Mouse (Mus musculus) hindbrain, embryonic 12.5 days (tissue): ENCODE results near the gene Gse1. TPM values are rescaled to one million over a fixed set of nuclear protein-coding genes. Genes with fewer than 3 reads are reported as not detected.

Experiments used
- ATAC-seq: fragments of 200-750 bp; cut with Nextera tagmentation; 2 replicates; pipeline ENCODE4 v1.8.0; 2017; ENCODE audit warnings: moderate TSS enrichment; ENCODE audit not compliant: low FRiP score
- H3K27ac ChIP-seq: fragments of 300-500 bp; sonication (generic); 2 replicates; pipeline ENCODE4 v1.5.1; 2016; ENCODE audit warnings: mild to moderate bottlenecking
- H3K27me3 ChIP-seq: fragments of 300-500 bp; sonication (generic); 2 replicates; pipeline ENCODE4 v1.6.1; 2016; ENCODE audit warnings: mild to moderate bottlenecking
- H3K36me3 ChIP-seq: fragments of 300-500 bp; sonication (generic); 2 replicates; pipeline ENCODE4 v1.6.1; 2016; ENCODE audit warnings: mild to moderate bottlenecking
- H3K4me1 ChIP-seq: fragments of 300-500 bp; sonication (generic); 2 replicates; pipeline ENCODE4 v1.6.1; 2016
- H3K4me2 ChIP-seq: fragments of 300-500 bp; sonication (generic); replicated peaks from 2 replicates; pipeline ENCODE4 v1.6.1; 2016; ENCODE audit warnings: mild to moderate bottlenecking
- H3K4me3 ChIP-seq: fragments of 300-500 bp; sonication (generic); 2 replicates; pipeline ENCODE4 v1.5.1; 2016; ENCODE audit warnings: mild to moderate bottlenecking
- H3K9ac ChIP-seq: fragments of 300-500 bp; sonication (generic); 2 replicates; pipeline ENCODE4 v1.6.1; 2016; ENCODE audit warnings: mild to moderate bottlenecking, moderate library complexity
- H3K9me3 ChIP-seq: fragments of 300-500 bp; sonication (generic); replicated peaks from 2 replicates; pipeline ENCODE4 v1.6.1; 2016; ENCODE audit warnings: mild to moderate bottlenecking
- WGBS: fragments of 180-500 bp; shearing (Covaris S2); methylation state at CpG from one replicate; pipeline ENCODE4 v1.1.7; 2016; 5-methylcytosine and 5-hydroxymethylcytosine counted together
- polyA plus RNA-seq: library from polyadenylated mRNA; unstranded; fragments of >200 nt; fragmentation: Nextera tagmentation; extraction: Ambion mirVana; gene quantifications from 2 replicates; pipeline ENCODE4 v1.2.1, GENCODE M21; 2016

Gse1 gene
- polyA plus RNA-seq, 1 experiment from 2014 or later = 24.0 TPM

GRCm38 (mm10) chr8:120573866-120574265 lies 345.6 kb downstream of the Gse1 start:
- Histone ChIP-seq H3K36me3 (peaks cover 96% of the 10 kb centered on the region), H3K4me1 (peaks cover 38% of the 10 kb centered on the region), H3K27me3 (no peaks in the 10 kb centered on the region), H3K27ac (peak overlapping the region; percentile 23; the same call in 1 of the 2 replicates), H3K4me2 (no peak overlapping the region), H3K9me3 (no peaks in the 10 kb centered on the region), H3K4me3 (no peak overlapping the region), H3K9ac (no peak overlapping the region)
- ATAC-seq = no peak
- 53% methylated on average over 11 of the region's 11 CpGs for WGBS

DNA sequence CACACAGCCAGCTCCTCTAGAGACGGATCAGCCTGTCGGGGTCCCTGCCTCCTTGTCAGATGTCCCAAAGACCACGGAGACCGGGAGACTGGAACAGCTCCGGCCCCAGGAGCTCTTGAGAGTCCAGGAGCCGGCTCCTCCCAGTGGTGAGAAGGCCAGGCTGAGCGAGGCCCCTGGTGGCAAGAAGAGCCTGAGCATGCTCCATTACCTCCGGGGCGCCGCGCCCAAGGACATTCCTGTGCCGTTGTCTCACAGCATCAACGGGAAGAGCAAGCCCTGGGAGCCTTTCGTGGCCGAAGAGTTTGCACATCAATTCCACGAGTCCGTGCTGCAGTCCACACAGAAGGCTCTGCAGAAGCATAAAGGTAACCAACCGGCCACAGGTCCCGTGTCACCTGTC lies 346.7 kb downstream of the Gse1 start:
- Histone ChIP-seq H3K4me3 (no peak overlapping the region), H3K4me1 (peaks cover 36% of the 10 kb centered on the region), H3K9ac (no peak overlapping the region), H3K27ac (no peak overlapping the region), H3K27me3 (no peaks in the 10 kb centered on the region), H3K9me3 (no peaks in the 10 kb centered on the region), H3K4me2 (no peak overlapping the region), H3K36me3 (peaks cover 95% of the 10 kb centered on the region)
- ATAC-seq = no peak
- WGBS = 79% methylated on average over 19 of the region's 19 CpGs

DNA sequence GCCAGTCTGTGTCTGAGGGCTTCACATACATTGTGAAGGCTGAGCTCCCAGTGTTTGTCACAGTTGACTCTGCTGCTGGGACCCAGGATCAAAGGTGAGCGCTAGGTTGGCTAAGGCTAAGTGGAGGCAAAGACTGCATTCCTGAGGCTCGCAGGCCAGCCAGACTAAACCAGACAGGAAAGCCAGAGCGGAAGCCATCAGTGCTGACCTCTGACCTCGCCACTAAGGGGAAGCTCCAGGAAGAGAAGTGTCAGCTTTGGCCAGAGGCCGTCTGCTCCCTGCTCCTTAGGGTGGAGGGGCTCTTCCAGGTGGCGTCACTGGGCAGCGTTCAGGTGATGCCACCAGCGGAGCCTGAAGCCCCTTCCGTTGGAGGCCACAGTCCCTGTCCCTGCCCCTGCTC lies 347.5 kb downstream of the Gse1 start:
- 0 out of 2 replicates have a peak overlapping the region, but pooled peaks have one; percentile 9 for H3K27ac ChIP-seq
- no peaks in the 10 kb centered on the region for H3K9me3 ChIP-seq
- no peak for ATAC-seq
- peaks cover 29% of the 10 kb centered on the region for H3K4me1 ChIP-seq
- H3K9ac ChIP-seq = no peak overlapping the region
- WGBS = 60% methylated on average over 9 of the region's 9 CpGs
- no peak overlapping the region for H3K4me2 ChIP-seq
- no peak overlapping the region for H3K4me3 ChIP-seq
- no peaks in the 10 kb centered on the region for H3K27me3 ChIP-seq
- peaks cover 98% of the 10 kb centered on the region for H3K36me3 ChIP-seq

DNA sequence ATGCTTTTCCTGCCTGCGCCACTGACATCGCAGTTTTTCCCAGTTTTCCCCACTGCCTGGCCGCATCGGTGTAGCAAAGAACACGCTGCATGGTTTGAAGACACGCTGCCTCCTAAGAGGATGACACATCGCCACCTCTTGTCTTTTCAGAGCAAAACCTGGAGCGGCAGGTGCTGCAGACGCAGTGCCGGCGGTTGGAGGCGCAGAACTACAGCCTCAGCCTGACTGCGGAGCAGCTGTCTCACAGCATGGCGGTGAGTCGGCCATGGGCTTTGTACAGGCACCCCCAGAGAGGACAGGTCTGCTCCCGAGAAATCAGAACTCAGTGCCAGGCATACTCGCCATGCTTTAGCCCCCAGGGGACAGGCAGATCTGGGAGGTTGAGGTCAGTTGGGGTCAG lies 349.6 kb downstream of the Gse1 start:
- Histone ChIP-seq H3K9me3 (no peaks in the 10 kb centered on the region), H3K36me3 (peaks cover 91% of the 10 kb centered on the region), H3K9ac (no peak overlapping the region), H3K4me1 (peaks cover 27% of the 10 kb centered on the region), H3K27ac (peak overlapping the region; percentile 3; the same call in 1 of the 2 replicates), H3K4me2 (no peak overlapping the region), H3K4me3 (no peak overlapping the region), H3K27me3 (no peaks in the 10 kb centered on the region)
- 81% methylated on average over 17 of the region's 17 CpGs for WGBS
- ATAC-seq = no peak

DNA sequence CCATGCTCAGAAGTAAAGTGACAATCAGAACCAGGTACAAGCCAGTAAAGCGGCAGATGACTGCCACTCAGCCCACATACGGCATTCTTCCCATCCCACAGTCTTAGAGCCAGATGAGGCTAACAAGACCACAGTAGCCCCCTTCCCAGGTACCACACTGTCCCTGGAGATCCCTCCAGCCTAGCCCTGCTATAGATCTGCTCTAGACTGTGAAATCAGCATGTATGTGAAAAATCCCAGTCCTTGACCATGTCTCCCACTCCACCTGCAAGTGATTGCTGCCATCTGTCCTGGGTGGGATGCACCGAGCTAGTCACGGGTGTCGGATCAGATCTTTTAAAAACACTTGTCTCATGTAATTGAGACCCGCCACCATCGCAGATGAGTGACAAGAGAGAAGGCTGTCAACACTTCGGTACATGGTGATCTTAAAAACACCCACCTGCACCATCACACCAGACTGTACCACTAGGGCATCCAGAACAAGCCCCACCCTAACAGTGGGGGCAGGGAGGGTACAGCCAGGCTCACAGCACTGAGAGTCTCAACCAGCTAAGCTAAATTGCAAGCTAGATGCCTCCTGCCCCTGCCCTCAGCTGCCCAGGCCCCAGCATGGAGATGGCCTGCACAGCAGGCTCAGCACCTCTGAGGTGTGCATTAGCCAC lies 352.2 kb downstream of the Gse1 start:
- Histone ChIP-seq H3K27me3 (no peaks in the 10 kb centered on the region), H3K4me3 (no peak overlapping the region), H3K9me3 (no peaks in the 10 kb centered on the region), H3K4me1 (peaks cover 11% of the 10 kb centered on the region; the same call in 1 of the 2 replicates), H3K4me2 (no peak overlapping the region), H3K9ac (no peak overlapping the region), H3K27ac (no peak overlapping the region), H3K36me3 (peaks cover 74% of the 10 kb centered on the region)
- ATAC-seq = no peak
- 86% methylated on average over 8 of the region's 8 CpGs for WGBS

- Histone ChIP-seq H3K27ac (0 out of 2 replicates have a peak overlapping the region, but pooled peaks have one; percentile 30), H3K4me3 (no peak overlapping the region), H3K27me3 (no peaks in the 10 kb centered on the region), H3K9ac (no peak overlapping the region), H3K36me3 (peaks cover 66% of the 10 kb centered on the region), H3K4me2 (no peak overlapping the region), H3K4me1 (peaks cover 6% of the 10 kb centered on the region; the same call in 1 of the 2 replicates), H3K9me3 (no peaks in the 10 kb centered on the region)
- no peak for ATAC-seq
- WGBS = 94% methylated on average over 12 of the region's 12 CpGs
Observed at GRCm38 (mm10) chr8:120581329-120581728, 353.1 kb downstream of the Gse1 start.

- no peak for ATAC-seq
- Histone ChIP-seq H3K27me3 (no peaks in the 10 kb centered on the region), H3K9me3 (no peaks in the 10 kb centered on the region), H3K9ac (no peak overlapping the region), H3K4me1 (0 out of 2 replicates have a peak, but pooled peaks cover 4% of the 10 kb centered on the region), H3K36me3 (peaks cover 61% of the 10 kb centered on the region), H3K4me2 (no peak overlapping the region), H3K27ac (no peak overlapping the region), H3K4me3 (no peak overlapping the region)
- 91% methylated on average over 8 of the region's 8 CpGs for WGBS
Observed at GRCm38 (mm10) chr8:120581811-120582210, 353.6 kb downstream of the Gse1 start.

DNA sequence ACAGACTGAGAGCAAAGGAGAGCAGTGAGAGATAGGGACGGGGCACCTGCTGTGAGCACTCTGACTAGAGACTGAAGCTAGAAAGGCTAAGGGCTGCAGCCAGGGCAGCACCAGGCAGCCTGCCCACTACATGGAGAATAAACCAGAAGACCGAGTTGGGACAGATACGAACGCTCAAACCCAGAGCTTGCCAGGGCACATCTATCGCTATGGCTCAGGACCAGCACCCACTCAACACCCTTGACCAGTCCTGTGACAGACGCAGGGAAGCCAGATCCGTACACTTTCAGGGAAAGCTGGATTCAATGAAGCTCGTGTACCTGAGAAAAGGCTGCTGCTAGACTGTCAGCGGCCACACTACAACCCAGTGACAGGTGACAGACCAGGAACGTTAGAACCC lies 357.3 kb downstream of the Gse1 start:
- no peak overlapping the region for H3K4me3 ChIP-seq
- H3K9me3 ChIP-seq = no peaks in the 10 kb centered on the region
- peaks cover 26% of the 10 kb centered on the region for H3K4me1 ChIP-seq
- WGBS = 93% methylated on average over 10 of the region's 10 CpGs
- H3K4me2 ChIP-seq = no peak overlapping the region
- ATAC-seq = no peak
- H3K27ac ChIP-seq = no peak overlapping the region
- peaks cover 26% of the 10 kb centered on the region for H3K36me3 ChIP-seq
- no peak overlapping the region; the same call in 1 of the 2 replicates for H3K9ac ChIP-seq
- H3K27me3 ChIP-seq = no peaks in the 10 kb centered on the region

DNA sequence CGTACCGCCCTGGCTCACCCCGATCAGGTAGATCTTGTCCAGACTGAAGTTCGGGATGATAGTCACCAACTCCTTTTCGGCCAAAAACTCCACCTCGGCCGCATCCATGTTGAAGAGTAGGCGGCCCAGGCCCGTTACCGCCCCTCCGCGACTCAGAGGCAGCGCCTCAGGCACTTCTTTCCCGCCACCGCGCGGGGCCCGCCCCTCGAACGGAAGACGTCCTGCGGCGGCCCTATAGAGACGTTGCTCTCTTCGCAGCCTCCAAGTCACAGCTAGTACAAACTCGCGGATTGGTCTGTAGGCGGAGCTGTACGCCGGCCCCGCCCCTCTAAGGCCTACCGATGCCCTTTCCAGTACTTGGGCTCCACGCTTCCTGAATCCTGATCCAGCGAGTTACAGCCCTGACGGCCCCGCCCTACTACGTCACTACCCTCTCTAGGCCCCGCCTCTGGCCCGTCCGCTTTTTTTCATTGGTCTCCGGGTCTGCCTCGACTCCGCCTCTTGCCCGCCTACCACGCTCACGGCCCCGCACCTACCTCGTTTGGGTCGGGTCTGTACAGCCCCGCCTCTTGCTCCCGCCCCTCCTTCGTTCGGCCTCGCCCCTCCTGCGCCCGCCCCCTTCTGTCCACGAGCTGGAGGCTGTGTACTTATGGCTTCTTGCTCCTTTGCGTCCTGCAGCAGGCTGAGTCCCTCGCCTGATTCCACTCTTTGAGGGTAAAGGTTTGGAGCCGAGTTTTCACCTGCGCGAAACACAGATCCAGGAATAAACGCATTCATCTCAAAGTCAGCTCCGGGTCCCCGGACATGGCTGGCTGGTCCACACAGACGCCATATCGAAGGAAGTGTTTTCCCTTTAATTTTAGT lies 360.9 kb downstream of the Gse1 start, which contains the start of gene Gins2:
TSS of gene Gins2 (minus strand) at position 397 of the 864 bp plus-strand sequence.
- peak; percentile 99 for ATAC-seq
- peaks cover 10% of the 10 kb centered on the region; the same call in 1 of the 2 replicates for H3K36me3 ChIP-seq
- no peaks in the 10 kb centered on the region for H3K9me3 ChIP-seq
- peak within 1 kb of the TSS; percentile 56 for H3K4me3 ChIP-seq
- no peaks in the 10 kb centered on the region for H3K27me3 ChIP-seq
- H3K9ac ChIP-seq = peak within 1 kb of the TSS; percentile 67
- under 1% methylated on average over 67 of the region's 67 CpGs for WGBS
- H3K27ac ChIP-seq = peak within 1 kb of the TSS; percentile 64
- H3K4me1 ChIP-seq = peaks cover 33% of the 10 kb centered on the region
- H3K4me2 ChIP-seq = peak within 1 kb of the TSS; percentile 96

DNA sequence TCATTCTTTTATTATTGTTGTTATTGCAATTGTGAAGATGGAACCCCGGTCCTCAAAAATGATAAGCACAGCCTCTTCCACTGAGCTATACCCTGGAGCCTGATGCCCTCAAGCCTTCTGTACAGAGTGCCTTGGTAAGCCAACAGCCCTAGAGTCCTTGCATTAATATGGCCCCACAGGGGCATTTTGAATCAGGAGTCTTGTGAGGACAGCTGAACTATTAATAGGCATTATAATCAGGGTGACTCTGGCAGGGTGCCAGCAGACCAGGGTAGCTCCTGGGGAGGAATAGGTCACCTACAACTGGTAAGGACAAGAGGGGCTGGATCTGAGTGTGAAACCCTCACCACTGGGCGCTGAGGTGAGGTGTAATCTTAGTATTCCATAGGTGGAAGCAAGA lies 361.7 kb downstream of the Gse1 start:
- H3K27me3 ChIP-seq = no peaks in the 10 kb centered on the region
- peaks cover 33% of the 10 kb centered on the region for H3K4me1 ChIP-seq
- peak overlapping the region; percentile 54; the same call in 1 of the 2 replicates for H3K9ac ChIP-seq
- 61% methylated on average over 2 of the region's 2 CpGs for WGBS
- H3K36me3 ChIP-seq = peaks cover 5% of the 10 kb centered on the region; the same call in 1 of the 2 replicates
- H3K9me3 ChIP-seq = no peaks in the 10 kb centered on the region
- peak overlapping the region; percentile 64 for H3K27ac ChIP-seq
- no peak for ATAC-seq
- peak overlapping the region; percentile 96 for H3K4me2 ChIP-seq
- peak overlapping the region; percentile 56 for H3K4me3 ChIP-seq

- Histone ChIP-seq H3K36me3 (no peaks in the 10 kb centered on the region), H3K27ac (no peak overlapping the region), H3K27me3 (no peaks in the 10 kb centered on the region), H3K4me2 (no peak overlapping the region), H3K4me1 (peaks cover 33% of the 10 kb centered on the region), H3K9me3 (no peaks in the 10 kb centered on the region), H3K4me3 (no peak overlapping the region), H3K9ac (no peak overlapping the region; the same call in 1 of the 2 replicates)
- ATAC-seq = no peak
- 76% methylated on average over 10 of the region's 10 CpGs for WGBS
Observed at GRCm38 (mm10) chr8:120591587-120592292, 363.5 kb downstream of the Gse1 start.

GRCm38 (mm10) chr8:120594571-120594970 lies 366.3 kb downstream of the Gse1 start:
- ATAC-seq = no peak
- Histone ChIP-seq H3K4me1 (peaks cover 20% of the 10 kb centered on the region), H3K4me3 (no peak overlapping the region), H3K27me3 (peaks cover 5% of the 10 kb centered on the region; the same call in 1 of the 2 replicates), H3K9me3 (no peaks in the 10 kb centered on the region), H3K4me2 (no peak overlapping the region), H3K36me3 (no peaks in the 10 kb centered on the region), H3K9ac (no peak overlapping the region), H3K27ac (no peak overlapping the region)
- WGBS = 92% methylated on average over 5 of the region's 5 CpGs
